Comparison of ENCODE assay signal across 24 mouse cellular contexts in the genomic region with DNA sequence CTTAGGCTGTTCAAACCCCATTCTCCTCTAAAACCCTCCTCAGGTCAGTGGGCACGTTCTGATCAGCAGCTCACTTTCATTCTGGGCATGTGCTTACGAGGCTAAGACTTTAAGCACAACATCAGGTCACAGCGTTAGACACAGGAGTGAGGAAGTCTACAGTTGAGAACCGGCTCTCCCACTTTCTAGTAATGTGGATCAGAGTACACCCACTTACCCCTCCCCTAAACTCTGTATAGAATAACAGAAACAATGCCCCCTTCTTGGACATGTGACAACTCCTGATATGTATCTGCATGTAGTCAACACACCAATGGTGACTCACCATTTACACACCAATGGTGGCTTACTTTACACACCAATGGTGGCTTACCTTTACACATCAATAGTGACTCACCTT.
DNase-seq lines count a peak whose midpoint lies in the region; ATAC-seq and TF ChIP-seq lines count a peak whose summit lies in the region.
"Had no signal": no experiment of that assay in that cellular context is flagged by ENCODE, and none has a peak within 500 bp of the region (broad histone marks: within the 10 kb centered on the region; RNA-seq: fewer than 3 reads in every experiment).

No protein-coding gene starts in this region.

- no peak for TF ChIP-seq CTCF in gastrocnemius, adult 2 months (IDR thresholded peaks at IDR 0.05)

- 70% methylated on average over 4 of the region's 4 CpGs for WGBS in embryonic facial prominence, embryonic 14.5 days
- WGBS in limb, embryonic 15.5 days: 70% methylated on average over 4 of the region's 4 CpGs
- 64% methylated on average over 4 of the region's 4 CpGs for WGBS in stomach, embryonic 16.5 days
- 94% methylated on average over 4 of the region's 4 CpGs for WGBS in forebrain, embryonic 11.5 days

- H3K27ac ChIP-seq in gastrocnemius, adult 2 months: peak overlapping the region; percentile 83; the same call in 1 of the 2 replicates
- H3K27ac ChIP-seq in embryonic facial prominence, embryonic 14.5 days (replicated peaks; ENCODE audit: low read depth, low read length): no peak overlapping the region
- peak overlapping the region; percentile 9; the same call in 1 of the 2 replicates for H3K27ac ChIP-seq in limb, embryonic 15.5 days
- peak overlapping the region; percentile 25; the same call in 1 of the 2 replicates for H3K27ac ChIP-seq in stomach, embryonic 16.5 days (ENCODE audit: low read length)
- H3K27ac ChIP-seq in forebrain, embryonic 11.5 days (ENCODE audit: low read depth, low read length): no peak overlapping the region
- H3K27ac ChIP-seq: forebrain, embryonic 13.5 days; hindbrain, embryonic 12.5 days; hindbrain, embryonic 15.5 days had no signal

- H3K4me2 ChIP-seq in embryonic facial prominence, embryonic 14.5 days (ENCODE audit: low read depth, low read length): no peak overlapping the region
- no peak overlapping the region for H3K4me2 ChIP-seq in limb, embryonic 15.5 days
- H3K4me2 ChIP-seq in stomach, embryonic 16.5 days (ENCODE audit: low read depth, low read length): no peak overlapping the region
- no peak overlapping the region for H3K4me2 ChIP-seq in forebrain, embryonic 11.5 days (ENCODE audit: low read depth, low read length, severe bottlenecking)
- H3K4me2 ChIP-seq: forebrain, embryonic 13.5 days; heart, embryonic 11.5 days; hindbrain, embryonic 12.5 days; hindbrain, embryonic 15.5 days had no signal

- no peaks in the 10 kb centered on the region for H3K27me3 ChIP-seq in embryonic facial prominence, embryonic 14.5 days (replicated peaks; ENCODE audit: control insufficient read depth, insufficient read depth, low read length)
- no peaks in the 10 kb centered on the region for H3K27me3 ChIP-seq in limb, embryonic 15.5 days
- H3K27me3 ChIP-seq in stomach, embryonic 16.5 days (ENCODE audit: control insufficient read depth, insufficient read depth, low read length): no peaks in the 10 kb centered on the region
- H3K27me3 ChIP-seq in forebrain, embryonic 11.5 days (ENCODE audit: control insufficient read depth, insufficient read depth, low read length): no peaks in the 10 kb centered on the region
- H3K27me3 ChIP-seq: CH12.LX; hindbrain, embryonic 12.5 days; hindbrain, embryonic 15.5 days; Patski had no signal

- no peak overlapping the region for H3K4me3 ChIP-seq in gastrocnemius, adult 2 months
- H3K4me3 ChIP-seq in embryonic facial prominence, embryonic 14.5 days (ENCODE audit: low read depth, low read length): no peak overlapping the region
- no peak overlapping the region for H3K4me3 ChIP-seq in limb, embryonic 15.5 days
- H3K4me3 ChIP-seq in stomach, embryonic 16.5 days (replicated peaks; ENCODE audit: low read length): no peak overlapping the region
- H3K4me3 ChIP-seq in forebrain, embryonic 11.5 days (ENCODE audit: low read depth, low read length): no peak overlapping the region
- H3K4me3 ChIP-seq: erythroblast, embryonic 14.5 days; forebrain, embryonic 13.5 days; hindbrain, embryonic 12.5 days; hindbrain, embryonic 15.5 days had no signal

- peaks cover 17% of the 10 kb centered on the region for H3K36me3 ChIP-seq in embryonic facial prominence, embryonic 14.5 days (ENCODE audit: control insufficient read depth, insufficient read depth, low read length)
- peaks cover 14% of the 10 kb centered on the region for H3K36me3 ChIP-seq in limb, embryonic 15.5 days
- no peaks in the 10 kb centered on the region for H3K36me3 ChIP-seq in stomach, embryonic 16.5 days (ENCODE audit: control insufficient read depth, insufficient read depth, low read length)
- H3K36me3 ChIP-seq in forebrain, embryonic 11.5 days (ENCODE audit: control insufficient read depth, insufficient read depth, low read length): no peaks in the 10 kb centered on the region
- H3K36me3 ChIP-seq: G1E; hindbrain, embryonic 12.5 days; hindbrain, embryonic 15.5 days had no signal

- intact Hi-C loops in gastrocnemius, adult 2 months (cut with DNase I): loop anchor here (5.0 kb wide), 1 partner anchor 79 kb away; no protein-coding TSS in a partner anchor

- no peaks in the 10 kb centered on the region for H3K9me3 ChIP-seq in embryonic facial prominence, embryonic 14.5 days (ENCODE audit: control insufficient read depth, low read length)
- no peaks in the 10 kb centered on the region for H3K9me3 ChIP-seq in limb, embryonic 15.5 days
- no peaks in the 10 kb centered on the region for H3K9me3 ChIP-seq in stomach, embryonic 16.5 days (replicated peaks; ENCODE audit: control insufficient read depth, low read length)
- H3K9me3 ChIP-seq in forebrain, embryonic 11.5 days (ENCODE audit: control insufficient read depth, low read length): no peaks in the 10 kb centered on the region
- H3K9me3 ChIP-seq: forebrain, embryonic 13.5 days; G1E; hindbrain, embryonic 12.5 days; hindbrain, embryonic 15.5 days had no signal

- peaks cover 52% of the 10 kb centered on the region for H3K4me1 ChIP-seq in embryonic facial prominence, embryonic 14.5 days (ENCODE audit: control insufficient read depth, insufficient read depth, low read length)
- peaks cover 43% of the 10 kb centered on the region for H3K4me1 ChIP-seq in limb, embryonic 15.5 days
- H3K4me1 ChIP-seq in stomach, embryonic 16.5 days (ENCODE audit: control insufficient read depth, insufficient read depth, low read length): peaks cover 38% of the 10 kb centered on the region
- peaks cover 4% of the 10 kb centered on the region; the same call in 1 of the 2 replicates for H3K4me1 ChIP-seq in forebrain, embryonic 11.5 days (replicated peaks; ENCODE audit: control insufficient read depth, insufficient read depth, low read length)

- no peak overlapping the region for H3K9ac ChIP-seq in embryonic facial prominence, embryonic 14.5 days (ENCODE audit: low read depth, low read length)
- H3K9ac ChIP-seq in limb, embryonic 15.5 days: no peak overlapping the region
- H3K9ac ChIP-seq in stomach, embryonic 16.5 days (ENCODE audit: low read length): no peak overlapping the region
- no peak overlapping the region for H3K9ac ChIP-seq in forebrain, embryonic 11.5 days (ENCODE audit: low read length)
- H3K9ac ChIP-seq: forebrain, embryonic 13.5 days; hindbrain, embryonic 12.5 days; hindbrain, embryonic 15.5 days had no signal

- ATAC-seq in embryonic facial prominence, embryonic 14.5 days (ENCODE audit: low read depth): peak; percentile 72; the same call in 1 of the 2 replicates
- no peak for ATAC-seq in limb, embryonic 15.5 days (ENCODE audit: insufficient number of reproducible peaks, low FRiP score, low TSS enrichment, low read depth)
- peak; percentile 74 for ATAC-seq in stomach, embryonic 16.5 days (ENCODE audit: insufficient read depth, low FRiP score)
- ATAC-seq in forebrain, embryonic 11.5 days (replicated peaks; ENCODE audit: low FRiP score): no peak
- ATAC-seq: forebrain, embryonic 13.5 days; forebrain, embryonic 16.5 days; Patski had no signal

- no peak for DNase-seq in gastrocnemius, adult 2 months
- DNase-seq in gastrocnemius, adult 18-20 months (ENCODE audit: low spot score): no peak
- DNase-seq in embryonic facial prominence, embryonic 14.5 days (ENCODE audit: low spot score): peak; percentile 80
- DNase-seq in frontal cortex, adult 2 months (ENCODE audit: extremely low spot score in 1 of 2, low spot score in 1 of 2): no peak
- DNase-seq in forebrain, embryonic 11.5 days (ENCODE audit: low spot score): no peak
- DNase-seq: adrenal gland, postnatal 14 days; B cell, adult 2 months; cerebellum, adult 11 months; cerebellum, adult 2 months; cerebellum, adult 9-11 months; cerebellum, postnatal 25 days; gastrocnemius, postnatal 10 days; gastrocnemius, postnatal 36 days had no signal

Comparison
In these comparisons a context has a peak if more than half of its experiments do, and no peak if none do; other contexts are left out.
1. H3K27ac ChIP-seq: peak in gastrocnemius, adult 2 months (single experiment), limb, embryonic 15.5 days (single experiment) and stomach, embryonic 16.5 days (single experiment); none in embryonic facial prominence, embryonic 14.5 days (single experiment) and forebrain, embryonic 11.5 days (single experiment).
2. ATAC-seq: peak in embryonic facial prominence, embryonic 14.5 days (single experiment) and stomach, embryonic 16.5 days (single experiment); none in limb, embryonic 15.5 days (single experiment) and forebrain, embryonic 11.5 days (single experiment).